Mouse (Mus musculus): ENCODE results near the gene Mtnr1b.

Gene Mtnr1b

DNA sequence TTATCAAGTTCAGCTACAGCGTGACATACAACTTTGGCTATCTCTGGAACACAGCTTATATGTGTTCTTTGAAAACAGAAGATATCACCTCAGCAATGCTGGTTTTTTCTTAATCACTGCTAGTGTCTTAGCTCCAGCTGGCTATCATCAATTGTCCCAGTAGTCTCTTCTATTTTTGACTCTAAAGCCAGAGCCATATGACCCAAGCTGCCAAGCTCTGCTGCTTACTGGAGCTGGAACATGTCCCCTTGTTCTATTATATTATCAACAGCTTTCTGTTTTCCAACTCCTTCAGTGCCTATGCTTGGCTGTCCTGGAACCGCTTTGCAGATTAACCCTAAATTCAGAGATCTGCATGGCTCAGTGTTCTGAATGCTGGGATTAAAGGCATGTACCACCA, 70.1 kb downstream of the Mtnr1b start:
- ATAC-seq (ENCODE audit: insufficient number of reproducible peaks, low FRiP score, low TSS enrichment) = no peak

- ATAC-seq (ENCODE audit: insufficient number of reproducible peaks, low FRiP score, low TSS enrichment) = no peak
Observed at GRCm38 (mm10) chr9:15802413-15803027, 71.8 kb downstream of the Mtnr1b start.

DNA sequence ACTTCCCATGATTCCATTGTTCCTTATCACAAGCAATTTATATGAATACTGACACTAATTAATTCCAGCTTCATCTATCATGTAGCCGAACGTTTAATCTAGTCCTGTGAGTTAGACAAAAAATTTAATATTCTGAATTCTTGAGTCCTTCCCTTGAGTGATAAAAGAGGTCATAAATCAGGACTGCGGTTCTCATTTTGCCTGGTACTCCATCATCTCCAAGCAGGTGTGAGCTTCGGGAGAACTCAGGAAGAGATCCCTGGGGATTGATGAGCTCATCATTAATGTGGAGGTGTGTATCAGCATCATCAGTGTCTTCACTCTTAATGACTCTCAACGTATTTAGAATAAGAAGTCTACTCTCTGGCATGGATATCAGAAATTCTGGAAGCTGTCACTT, 74.0 kb downstream of the Mtnr1b start:
- ATAC-seq (ENCODE audit: insufficient number of reproducible peaks, low FRiP score, low TSS enrichment) = no peak

DNA sequence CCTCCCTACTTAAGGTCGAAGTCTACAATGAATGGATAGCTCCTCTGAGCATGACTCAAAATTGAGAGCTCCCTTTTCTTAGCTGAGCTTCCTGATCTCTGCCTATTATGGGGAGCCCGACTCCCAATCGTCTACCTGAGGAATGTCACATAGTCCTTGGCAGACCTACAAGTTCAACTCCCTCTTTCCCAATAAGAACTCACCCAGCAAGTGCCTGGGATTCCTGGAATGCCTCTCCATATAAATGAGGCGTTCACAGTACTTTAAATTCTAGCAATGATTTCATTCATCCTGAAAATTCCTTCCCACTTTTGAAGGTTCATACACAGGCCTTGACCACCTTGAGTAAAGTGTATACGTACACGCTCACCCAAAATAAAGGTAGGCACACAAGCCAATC, 79.9 kb downstream of the Mtnr1b start:
- ATAC-seq (ENCODE audit: insufficient number of reproducible peaks, low FRiP score, low TSS enrichment) = no peak

GRCm38 (mm10) chr9:15792076-15792475, 82.3 kb downstream of the Mtnr1b start:
- ATAC-seq (ENCODE audit: insufficient number of reproducible peaks, low FRiP score, low TSS enrichment) = no peak

DNA sequence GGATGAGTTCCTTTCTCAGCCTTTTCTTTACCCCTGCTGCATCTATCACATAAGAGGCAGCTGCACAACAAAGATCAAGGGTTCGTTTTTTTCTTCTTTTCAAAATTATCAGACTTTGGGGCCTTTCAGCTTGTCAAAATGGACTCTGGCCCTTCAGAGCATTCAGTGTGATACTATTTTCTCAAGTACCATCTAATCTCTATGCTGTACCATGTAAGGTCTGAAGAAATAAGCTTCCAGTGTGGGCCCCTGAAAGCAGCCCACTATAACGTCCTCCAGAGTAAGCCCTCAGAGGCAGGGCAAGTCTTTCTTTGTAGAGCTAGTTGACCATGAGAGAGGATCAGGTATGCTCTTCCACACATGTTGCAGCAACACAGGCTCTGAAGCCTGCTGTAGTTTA, 87.7 kb downstream of the Mtnr1b start:
- no peak for ATAC-seq (ENCODE audit: insufficient number of reproducible peaks, low FRiP score, low TSS enrichment)

DNA sequence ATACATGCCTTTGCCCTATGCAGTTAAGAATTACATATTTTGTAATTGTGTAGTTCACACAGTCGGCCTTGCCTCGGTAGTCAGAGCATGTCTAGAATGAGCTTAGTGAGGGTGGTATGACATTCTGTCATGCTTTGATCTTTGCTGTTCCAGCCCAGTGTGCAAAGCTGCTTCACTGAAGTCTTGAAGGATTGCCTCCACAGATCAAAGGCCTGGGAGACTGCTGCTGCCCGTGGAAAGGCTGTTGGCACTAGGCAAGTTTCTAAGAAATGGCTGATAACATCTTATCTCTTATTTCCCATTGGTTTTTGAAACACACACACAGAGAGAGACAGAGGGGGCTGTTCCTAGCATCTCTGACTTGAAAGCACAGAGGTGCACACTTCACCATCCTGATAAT, 88.2 kb downstream of the Mtnr1b start:
- ATAC-seq (ENCODE audit: insufficient number of reproducible peaks, low FRiP score, low TSS enrichment) = no peak

- no peak for ATAC-seq (ENCODE audit: insufficient number of reproducible peaks, low FRiP score, low TSS enrichment)
Observed at GRCm38 (mm10) chr9:15781936-15782335, 92.4 kb downstream of the Mtnr1b start.

DNA sequence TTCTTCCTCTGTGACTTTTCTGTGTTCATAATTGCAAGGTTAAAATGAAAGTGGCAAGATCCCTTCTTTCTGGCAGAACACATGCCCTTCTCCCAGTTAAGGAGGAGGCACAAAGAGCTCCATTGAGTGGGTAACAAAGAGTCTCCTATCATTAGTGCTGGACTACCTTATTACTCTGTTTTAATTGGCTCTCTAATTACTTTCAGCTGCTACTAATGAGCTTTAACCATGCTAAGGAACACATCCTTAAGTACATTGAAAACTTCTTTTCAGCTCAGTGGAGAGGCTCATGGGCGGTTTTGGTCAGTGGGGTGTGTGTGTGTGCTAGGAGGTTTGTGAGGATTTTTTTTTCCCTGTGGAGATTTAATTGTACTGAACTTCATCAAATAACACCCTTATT, 99.4 kb downstream of the Mtnr1b start:
- no peak for ATAC-seq (ENCODE audit: insufficient number of reproducible peaks, low FRiP score, low TSS enrichment)

Data from cerebellum, adult (tissue).